Mouse (Mus musculus): ENCODE results near the gene Cacng7. TPM values are rescaled to one million over a fixed set of nuclear protein-coding genes. Genes with fewer than 3 reads are reported as not detected.

Cacng7 gene
- total and polyA plus RNA-seq, 3 experiments = 4.3 to 6.7 (median 5.4) TPM

- H3K79me2 ChIP-seq (replicated peaks; ENCODE audit: control insufficient read depth, insufficient read depth, low read length) = no peaks in the 10 kb centered on the region
- no peak for DNase-seq
- WGBS = 50% methylated on average over 4 of the region's 4 CpGs
- no peaks in the 10 kb centered on the region for H3K4me1 ChIP-seq (ENCODE audit: control insufficient read depth, insufficient read depth, low read length)
- no peak overlapping the region for H3K27ac ChIP-seq
- no peaks in the 10 kb centered on the region for H3K36me3 ChIP-seq (ENCODE audit: control insufficient read depth, insufficient read depth, low read length)
- no peak overlapping the region for H3K4me3 ChIP-seq
- TF ChIP-seq POLR2A (IDR thresholded peaks at IDR 0.05; ENCODE audit: insufficient read depth, low read depth, low read length) (no peak), CTCF (IDR thresholded peaks at IDR 0.05) (no peak), EP300 (IDR thresholded peaks at IDR 0.05; ENCODE audit: insufficient read depth, low read depth, low read length) (no peak)
- no peaks in the 10 kb centered on the region for H3K27me3 ChIP-seq (ENCODE audit: control insufficient read depth, insufficient read depth, low read length)
- H3K9ac ChIP-seq (ENCODE audit: low read depth, low read length) = no peak overlapping the region
- intact Hi-C loops (cut with DNase I) = no loop called here
These were observed 15.1 kb upstream of the Cacng7 start for GRCm38 (mm10) chr7:3317704-3318103.

GRCm38 (mm10) chr7:3320856-3321255, 11.9 kb upstream of the Cacng7 start:
- no peaks in the 10 kb centered on the region for H3K27me3 ChIP-seq (ENCODE audit: control insufficient read depth, insufficient read depth, low read length)
- no peak overlapping the region for H3K9ac ChIP-seq (ENCODE audit: low read depth, low read length)
- no peak for TF ChIP-seq POLR2A (IDR thresholded peaks at IDR 0.05; ENCODE audit: insufficient read depth, low read depth, low read length)
- TF ChIP-seq EP300 (IDR thresholded peaks at IDR 0.05; ENCODE audit: insufficient read depth, low read depth, low read length) = no peak
- TF ChIP-seq CTCF (IDR thresholded peaks at IDR 0.05) = no peak
- no peaks in the 10 kb centered on the region for H3K79me2 ChIP-seq (replicated peaks; ENCODE audit: control insufficient read depth, insufficient read depth, low read length)
- no peak for DNase-seq
- no peak overlapping the region for H3K4me3 ChIP-seq
- WGBS = 62% methylated on average over 3 of the region's 3 CpGs
- no peaks in the 10 kb centered on the region for H3K4me1 ChIP-seq (ENCODE audit: control insufficient read depth, insufficient read depth, low read length)
- no peak overlapping the region for H3K27ac ChIP-seq
- H3K36me3 ChIP-seq (ENCODE audit: control insufficient read depth, insufficient read depth, low read length) = no peaks in the 10 kb centered on the region
- intact Hi-C loops (cut with DNase I) = no loop called here

GRCm38 (mm10) chr7:3323826-3324225, 8.9 kb upstream of the Cacng7 start:
- TF ChIP-seq EP300 (IDR thresholded peaks at IDR 0.05; ENCODE audit: insufficient read depth, low read depth, low read length) (no peak), CTCF (IDR thresholded peaks at IDR 0.05) (no peak)
- Histone ChIP-seq H3K79me2 (replicated peaks; ENCODE audit: control insufficient read depth, insufficient read depth, low read length) (no peaks in the 10 kb centered on the region), H3K27me3 (ENCODE audit: control insufficient read depth, insufficient read depth, low read length) (no peaks in the 10 kb centered on the region), H3K9ac (ENCODE audit: low read depth, low read length) (no peak overlapping the region), H3K4me1 (ENCODE audit: control insufficient read depth, insufficient read depth, low read length) (no peaks in the 10 kb centered on the region), H3K4me3 (no peak overlapping the region), H3K27ac (no peak overlapping the region), H3K36me3 (ENCODE audit: control insufficient read depth, insufficient read depth, low read length) (no peaks in the 10 kb centered on the region)
- intact Hi-C loops (cut with DNase I) = no loop called here
- DNase-seq = no peak
- WGBS = 95% methylated on average over 1 of the region's 1 CpGs

GRCm38 (mm10) chr7:3327961-3328360, 4.8 kb upstream of the Cacng7 start:
- 56% methylated on average over 4 of the region's 4 CpGs for WGBS
- H3K27me3 ChIP-seq (ENCODE audit: control insufficient read depth, insufficient read depth, low read length) = 0 out of 2 replicates have a peak, but pooled peaks cover 3% of the 10 kb centered on the region
- intact Hi-C loops (cut with DNase I) = loop anchor here (5.0 kb wide), 1 partner anchor 66 kb away; no protein-coding TSS in a partner anchor
- TF ChIP-seq CTCF (IDR thresholded peaks at IDR 0.05) (no peak), EP300 (IDR thresholded peaks at IDR 0.05; ENCODE audit: insufficient read depth, low read depth, low read length) (no peak), POLR2A (IDR thresholded peaks at IDR 0.05; ENCODE audit: insufficient read depth, low read depth, low read length) (no peak)
- no peaks in the 10 kb centered on the region for H3K4me1 ChIP-seq (ENCODE audit: control insufficient read depth, insufficient read depth, low read length)
- no peak overlapping the region for H3K27ac ChIP-seq
- no peaks in the 10 kb centered on the region for H3K79me2 ChIP-seq (replicated peaks; ENCODE audit: control insufficient read depth, insufficient read depth, low read length)
- no peak for DNase-seq
- no peak overlapping the region for H3K9ac ChIP-seq (ENCODE audit: low read depth, low read length)
- no peak overlapping the region for H3K4me3 ChIP-seq
- H3K36me3 ChIP-seq (ENCODE audit: control insufficient read depth, insufficient read depth, low read length) = no peaks in the 10 kb centered on the region

GRCm38 (mm10) chr7:3329776-3330546, 2.8 kb upstream of the Cacng7 start:
- 25% methylated on average over 31 of the region's 31 CpGs for WGBS
- no peak overlapping the region for H3K4me3 ChIP-seq
- intact Hi-C loops (cut with DNase I) = loop anchor here (1.0 to 5.0 kb wide), 2 partner anchors 68 to 118 kb away; no protein-coding TSS in a partner anchor
- H3K27me3 ChIP-seq (ENCODE audit: control insufficient read depth, insufficient read depth, low read length) = peaks cover 4% of the 10 kb centered on the region; the same call in 1 of the 2 replicates
- H3K79me2 ChIP-seq (replicated peaks; ENCODE audit: control insufficient read depth, insufficient read depth, low read length) = no peaks in the 10 kb centered on the region
- no peak overlapping the region for H3K27ac ChIP-seq
- no peaks in the 10 kb centered on the region for H3K36me3 ChIP-seq (ENCODE audit: control insufficient read depth, insufficient read depth, low read length)
- H3K9ac ChIP-seq (ENCODE audit: low read depth, low read length) = no peak overlapping the region
- peak; percentile 76 to 86 for DNase-seq
- TF ChIP-seq CTCF (IDR thresholded peaks at IDR 0.05) (no peak; the same call in 1 of the 2 replicates), EP300 (IDR thresholded peaks at IDR 0.05; ENCODE audit: insufficient read depth, low read depth, low read length) (no peak), POLR2A (IDR thresholded peaks at IDR 0.05; ENCODE audit: insufficient read depth, low read depth, low read length) (no peak)
- no peaks in the 10 kb centered on the region for H3K4me1 ChIP-seq (ENCODE audit: control insufficient read depth, insufficient read depth, low read length)

- no peak for TF ChIP-seq EP300 (IDR thresholded peaks at IDR 0.05; ENCODE audit: insufficient read depth, low read depth, low read length)
- TF ChIP-seq POLR2A (IDR thresholded peaks at IDR 0.05; ENCODE audit: insufficient read depth, low read depth, low read length) = no peak
- TF ChIP-seq CTCF (IDR thresholded peaks at IDR 0.05) = no peak
- DNase-seq = no peak
- H3K36me3 ChIP-seq (ENCODE audit: control insufficient read depth, insufficient read depth, low read length) = no peaks in the 10 kb centered on the region
- no peak overlapping the region for H3K27ac ChIP-seq
- H3K27me3 ChIP-seq (ENCODE audit: control insufficient read depth, insufficient read depth, low read length) = peaks cover 4% of the 10 kb centered on the region; the same call in 1 of the 2 replicates
- WGBS = 55% methylated on average over 6 of the region's 6 CpGs
- no peak overlapping the region for H3K4me3 ChIP-seq
- intact Hi-C loops (cut with DNase I) = no loop called here
- H3K79me2 ChIP-seq (replicated peaks; ENCODE audit: control insufficient read depth, insufficient read depth, low read length) = no peaks in the 10 kb centered on the region
- H3K4me1 ChIP-seq (ENCODE audit: control insufficient read depth, insufficient read depth, low read length) = no peaks in the 10 kb centered on the region
- H3K9ac ChIP-seq (ENCODE audit: low read depth, low read length) = no peak overlapping the region
These were observed 1.6 kb upstream of the Cacng7 start for GRCm38 (mm10) chr7:3331171-3331570.

All from heart, adult 2 months (tissue).